Mouse (Mus musculus) hindbrain, postnatal 0 days (tissue): Measurements from ENCODE around the gene Acy3. TPM values are rescaled to one million over a fixed set of nuclear protein-coding genes. Genes with fewer than 3 reads are reported as not detected.
"Not testable (repeated sequence)": the region's sequence is repeated elsewhere in the genome, so short reads cannot be mapped to it uniquely, and the experiment has no call there.

Source experiments
- ATAC-seq: fragments of 200-750 bp; cut with Nextera tagmentation; 2 replicates; pipeline ENCODE4 v1.8.0; 2017; ENCODE audit warnings: mild to moderate bottlenecking, moderate TSS enrichment, moderate library complexity
- DNase-seq: peaks from one replicate; pipeline ENCODE4 v3.0.0-alpha.2; 2015; ENCODE audit warnings: low spot score
- H3K27ac ChIP-seq: fragments of 300-500 bp; sonication (generic); 2 replicates; pipeline ENCODE4 v1.5.1; 2014; ENCODE audit warnings: mild to moderate bottlenecking
- H3K27me3 ChIP-seq: fragments of 300-500 bp; sonication (generic); 2 replicates; pipeline ENCODE4 v1.6.1; 2014; ENCODE audit warnings: low read length, mixed read lengths; ENCODE audit not compliant: insufficient read depth
- H3K36me3 ChIP-seq: fragments of 300-500 bp; sonication (generic); 2 replicates; pipeline ENCODE4 v1.6.1; 2014; ENCODE audit warnings: low read length, mixed read lengths; ENCODE audit not compliant: insufficient read depth
- H3K4me1 ChIP-seq: fragments of 300-500 bp; sonication (generic); 2 replicates; pipeline ENCODE4 v1.6.1; 2014; ENCODE audit warnings: antibody characterized with exemption, low read length, mixed read lengths; ENCODE audit not compliant: insufficient read depth
- H3K4me2 ChIP-seq: fragments of 300-500 bp; sonication (generic); 2 replicates; pipeline ENCODE4 v1.6.1; 2014; ENCODE audit warnings: low read depth, mild to moderate bottlenecking, low read length, moderate library complexity, mixed read lengths
- H3K4me3 ChIP-seq: fragments of 300-500 bp; sonication (generic); 2 replicates; pipeline ENCODE4 v1.5.1; 2014; ENCODE audit warnings: low read length
- H3K9ac ChIP-seq: fragments of 300-500 bp; sonication (generic); replicated peaks from 2 replicates; pipeline ENCODE4 v1.6.1; 2014; ENCODE audit warnings: mild to moderate bottlenecking, low read length, moderate library complexity, mixed read lengths
- H3K9me3 ChIP-seq: fragments of 300-500 bp; sonication (generic); 2 replicates; pipeline ENCODE4 v1.6.1; 2016; ENCODE audit warnings: low read length, mixed read lengths
- CTCF ChIP-seq: IDR thresholded peaks from 2 replicates; pipeline ENCODE4 v1.5.1; 2016; ENCODE audit warnings: antibody characterized with exemption, control low read depth, low read depth
- WGBS: fragments of 180-500 bp; shearing (Covaris S2); extraction: QIAGEN DNeasy Blood & Tissue Kit; methylation state at CpG from one replicate; pipeline ENCODE4 v1.1.7; 2014; 5-methylcytosine and 5-hydroxymethylcytosine counted together
- polyA plus RNA-seq: library from polyadenylated mRNA; unstranded; fragments of >200 nt; fragmentation: Nextera tagmentation; extraction: Ambion mirVana; gene quantifications from 2 replicates; pipeline ENCODE4 v1.2.1, GENCODE M21; 2015
- total RNA-seq: library from RNA; depleted of rRNA; stranded (reverse); fragments of >200 nt; gene quantifications from 2 replicates; pipeline ENCODE4 v1.2.3, GENCODE M21; 2014

Gene Acy3
- total and polyA plus RNA-seq, 2 experiments from 2014 or later: 2.8 to 7.3 TPM

GRCm38 (mm10) chr19:3948546-3948945, 37.8 kb upstream of the Acy3 start:
- no peak for ATAC-seq
- H3K4me1 ChIP-seq: no peaks in the 10 kb centered on the region
- WGBS: 79% methylated on average over 14 of the region's 14 CpGs
- no peak overlapping the region for H3K4me2 ChIP-seq
- H3K27me3 ChIP-seq: no peaks in the 10 kb centered on the region
- TF ChIP-seq CTCF: no peak
- H3K9ac ChIP-seq: no peak overlapping the region
- H3K27ac ChIP-seq: no peak overlapping the region
- H3K4me3 ChIP-seq: no peak overlapping the region
- DNase-seq: no peak
- H3K36me3 ChIP-seq: no peaks in the 10 kb centered on the region
- no peaks in the 10 kb centered on the region for H3K9me3 ChIP-seq

GRCm38 (mm10) chr19:3950331-3950730, 36.0 kb upstream of the Acy3 start:
- no peak for ATAC-seq
- H3K9me3 ChIP-seq: no peaks in the 10 kb centered on the region
- no peak overlapping the region for H3K4me2 ChIP-seq
- no peak overlapping the region for H3K4me3 ChIP-seq
- no peaks in the 10 kb centered on the region for H3K36me3 ChIP-seq
- H3K27ac ChIP-seq: no peak overlapping the region
- no peaks in the 10 kb centered on the region for H3K4me1 ChIP-seq
- H3K27me3 ChIP-seq: no peaks in the 10 kb centered on the region
- WGBS: 73% methylated on average over 3 of the region's 3 CpGs
- TF ChIP-seq CTCF: no peak
- no peak overlapping the region for H3K9ac ChIP-seq
- no peak for DNase-seq

GRCm38 (mm10) chr19:3951461-3951860, 34.9 kb upstream of the Acy3 start:
- Histone ChIP-seq H3K9ac (no peak overlapping the region), H3K4me3 (no peak overlapping the region), H3K4me1 (no peaks in the 10 kb centered on the region), H3K27ac (no peak overlapping the region), H3K27me3 (no peaks in the 10 kb centered on the region), H3K9me3 (no peaks in the 10 kb centered on the region), H3K4me2 (no peak overlapping the region), H3K36me3 (no peaks in the 10 kb centered on the region)
- TF ChIP-seq CTCF: no peak
- DNase-seq (no peak), ATAC-seq (no peak)

GRCm38 (mm10) chr19:3952099-3952498, 34.3 kb upstream of the Acy3 start:
- DNase-seq (no peak), ATAC-seq (no peak)
- no peak overlapping the region for H3K4me3 ChIP-seq
- WGBS: 54% methylated on average over 1 of the region's 1 CpGs
- H3K27ac ChIP-seq: no peak overlapping the region
- no peaks in the 10 kb centered on the region for H3K36me3 ChIP-seq
- no peaks in the 10 kb centered on the region for H3K27me3 ChIP-seq
- H3K4me1 ChIP-seq: no peaks in the 10 kb centered on the region
- H3K9ac ChIP-seq: no peak overlapping the region
- TF ChIP-seq CTCF: no peak
- H3K4me2 ChIP-seq: no peak overlapping the region
- no peaks in the 10 kb centered on the region for H3K9me3 ChIP-seq

- ATAC-seq (no peak), DNase-seq (no peak)
- H3K27me3 ChIP-seq: no peaks in the 10 kb centered on the region
- H3K27ac ChIP-seq: no peak overlapping the region
- no peak for TF ChIP-seq CTCF
- H3K4me2 ChIP-seq: no peak overlapping the region
- no peak overlapping the region for H3K4me3 ChIP-seq
- no peaks in the 10 kb centered on the region for H3K9me3 ChIP-seq
- 74% methylated on average over 3 of the region's 3 CpGs for WGBS
- no peak overlapping the region for H3K9ac ChIP-seq
- H3K4me1 ChIP-seq: no peaks in the 10 kb centered on the region
- no peaks in the 10 kb centered on the region for H3K36me3 ChIP-seq
Measured at GRCm38 (mm10) chr19:3955033-3955432, 31.3 kb upstream of the Acy3 start.

GRCm38 (mm10) chr19:3955804-3956203, 30.6 kb upstream of the Acy3 start:
- ATAC-seq: no peak

GRCm38 (mm10) chr19:3957296-3958036, 28.9 kb upstream of the Acy3 start:
- ATAC-seq, H3K36me3 ChIP-seq: not testable (repeated sequence)

More at GRCm38 (mm10) chr19:3955804-3956203, 30.6 kb upstream of the Acy3 start:
- Histone ChIP-seq H3K36me3 (no peaks in the 10 kb centered on the region), H3K4me3 (no peak overlapping the region), H3K27me3 (no peaks in the 10 kb centered on the region), H3K9me3 (no peaks in the 10 kb centered on the region), H3K9ac (no peak overlapping the region), H3K27ac (no peak overlapping the region), H3K4me1 (no peaks in the 10 kb centered on the region), H3K4me2 (no peak overlapping the region)
- TF ChIP-seq CTCF: no peak
- 53% methylated on average over 4 of the region's 4 CpGs for WGBS
- DNase-seq: no peak

More at GRCm38 (mm10) chr19:3957296-3958036, 28.9 kb upstream of the Acy3 start:
- not testable (repeated sequence) for H3K27me3 ChIP-seq, H3K4me2 ChIP-seq, DNase-seq, H3K9me3 ChIP-seq, H3K4me1 ChIP-seq, H3K9ac ChIP-seq, H3K4me3 ChIP-seq, H3K27ac ChIP-seq
- 72% methylated on average over 5 of the region's 5 CpGs for WGBS
